Mouse (Mus musculus): Measurements from ENCODE around the gene Fam25c. TPM values are rescaled to one million over a fixed set of nuclear protein-coding genes. Genes with fewer than 3 reads are reported as not detected.

Fam25c gene
- polyA plus RNA-seq, 1 experiment from 2014 or later = not detected

GRCm38 (mm10) chr14:34348301-34348700, 6.9 kb downstream of the Fam25c start:
- H3K4me1 ChIP-seq = no peaks in the 10 kb centered on the region
- no peaks in the 10 kb centered on the region for H3K27me3 ChIP-seq (replicated peaks)
- H3K4me2 ChIP-seq = no peak overlapping the region
- WGBS = 71% methylated on average over 7 of the region's 7 CpGs
- no peaks in the 10 kb centered on the region for H3K9me3 ChIP-seq
- H3K4me3 ChIP-seq = no peak overlapping the region
- no peak overlapping the region for H3K27ac ChIP-seq (replicated peaks)
- H3K36me3 ChIP-seq = peaks cover 12% of the 10 kb centered on the region
- no peak overlapping the region for H3K9ac ChIP-seq
- ATAC-seq (ENCODE audit: extremely low read depth, insufficient number of reproducible peaks, low FRiP score, low TSS enrichment) = no peak

GRCm38 (mm10) chr14:34347084-34347483, 8.1 kb downstream of the Fam25c start:
- no peaks in the 10 kb centered on the region for H3K9me3 ChIP-seq
- H3K9ac ChIP-seq = no peak overlapping the region
- H3K4me2 ChIP-seq = no peak overlapping the region
- peaks cover 24% of the 10 kb centered on the region for H3K36me3 ChIP-seq
- H3K4me3 ChIP-seq = no peak overlapping the region
- 91% methylated on average over 5 of the region's 5 CpGs for WGBS
- H3K27me3 ChIP-seq (replicated peaks) = no peaks in the 10 kb centered on the region
- no peak overlapping the region for H3K27ac ChIP-seq (replicated peaks)
- no peak for ATAC-seq (ENCODE audit: extremely low read depth, insufficient number of reproducible peaks, low FRiP score, low TSS enrichment)
- no peaks in the 10 kb centered on the region for H3K4me1 ChIP-seq

GRCm38 (mm10) chr14:34345771-34346566, 9.3 kb downstream of the Fam25c start:
- Histone ChIP-seq H3K9me3 (no peaks in the 10 kb centered on the region), H3K4me2 (no peak overlapping the region), H3K9ac (no peak overlapping the region), H3K4me3 (no peak overlapping the region), H3K27me3 (replicated peaks) (no peaks in the 10 kb centered on the region), H3K4me1 (no peaks in the 10 kb centered on the region), H3K36me3 (peaks cover 35% of the 10 kb centered on the region), H3K27ac (replicated peaks) (no peak overlapping the region)
- WGBS = 55% methylated on average over 12 of the region's 12 CpGs
- no peak for ATAC-seq (ENCODE audit: extremely low read depth, insufficient number of reproducible peaks, low FRiP score, low TSS enrichment)

GRCm38 (mm10) chr14:34344361-34344760, 10.9 kb downstream of the Fam25c start:
- ATAC-seq (ENCODE audit: extremely low read depth, insufficient number of reproducible peaks, low FRiP score, low TSS enrichment) = no peak
- no peaks in the 10 kb centered on the region for H3K4me1 ChIP-seq
- peaks cover 49% of the 10 kb centered on the region for H3K36me3 ChIP-seq
- no peak overlapping the region for H3K27ac ChIP-seq (replicated peaks)
- H3K4me2 ChIP-seq = no peak overlapping the region
- H3K9me3 ChIP-seq = no peaks in the 10 kb centered on the region
- 85% methylated on average over 5 of the region's 5 CpGs for WGBS
- H3K9ac ChIP-seq = no peak overlapping the region
- no peak overlapping the region for H3K4me3 ChIP-seq
- H3K27me3 ChIP-seq (replicated peaks) = no peaks in the 10 kb centered on the region

GRCm38 (mm10) chr14:34343078-34343477, 12.2 kb downstream of the Fam25c start:
- Histone ChIP-seq H3K36me3 (peaks cover 61% of the 10 kb centered on the region), H3K27ac (replicated peaks) (no peak overlapping the region), H3K4me1 (no peaks in the 10 kb centered on the region), H3K4me3 (no peak overlapping the region), H3K27me3 (replicated peaks) (no peaks in the 10 kb centered on the region), H3K9me3 (no peaks in the 10 kb centered on the region), H3K9ac (no peak overlapping the region), H3K4me2 (no peak overlapping the region)
- WGBS = 77% methylated on average over 4 of the region's 4 CpGs
- no peak for ATAC-seq (ENCODE audit: extremely low read depth, insufficient number of reproducible peaks, low FRiP score, low TSS enrichment)

GRCm38 (mm10) chr14:34341993-34342392, 13.2 kb downstream of the Fam25c start:
- Histone ChIP-seq H3K9ac (no peak overlapping the region), H3K36me3 (peaks cover 72% of the 10 kb centered on the region), H3K4me2 (no peak overlapping the region), H3K4me1 (no peaks in the 10 kb centered on the region), H3K27me3 (replicated peaks) (no peaks in the 10 kb centered on the region), H3K9me3 (no peaks in the 10 kb centered on the region), H3K27ac (replicated peaks) (no peak overlapping the region), H3K4me3 (no peak overlapping the region)
- WGBS = 82% methylated on average over 4 of the region's 4 CpGs
- no peak for ATAC-seq (ENCODE audit: extremely low read depth, insufficient number of reproducible peaks, low FRiP score, low TSS enrichment)

GRCm38 (mm10) chr14:34339446-34339845, 15.8 kb downstream of the Fam25c start:
- H3K27me3 ChIP-seq (replicated peaks) = no peaks in the 10 kb centered on the region
- H3K4me2 ChIP-seq = no peak overlapping the region
- no peak overlapping the region for H3K4me3 ChIP-seq
- no peak overlapping the region for H3K9ac ChIP-seq
- 71% methylated on average over 1 of the region's 1 CpGs for WGBS
- no peak overlapping the region for H3K27ac ChIP-seq (replicated peaks)
- no peaks in the 10 kb centered on the region for H3K4me1 ChIP-seq
- ATAC-seq (ENCODE audit: extremely low read depth, insufficient number of reproducible peaks, low FRiP score, low TSS enrichment) = no peak
- H3K9me3 ChIP-seq = no peaks in the 10 kb centered on the region
- H3K36me3 ChIP-seq = peaks cover 95% of the 10 kb centered on the region

GRCm38 (mm10) chr14:34332476-34332875, 22.8 kb downstream of the Fam25c start:
- H3K4me3 ChIP-seq = no peak overlapping the region
- H3K4me2 ChIP-seq = no peak overlapping the region
- H3K27ac ChIP-seq (replicated peaks) = no peak overlapping the region
- 84% methylated on average over 5 of the region's 5 CpGs for WGBS
- H3K36me3 ChIP-seq = peaks cover 94% of the 10 kb centered on the region
- no peaks in the 10 kb centered on the region for H3K27me3 ChIP-seq (replicated peaks)
- ATAC-seq (ENCODE audit: extremely low read depth, insufficient number of reproducible peaks, low FRiP score, low TSS enrichment) = no peak
- H3K9me3 ChIP-seq = no peaks in the 10 kb centered on the region
- no peaks in the 10 kb centered on the region for H3K4me1 ChIP-seq
- H3K9ac ChIP-seq = no peak overlapping the region

GRCm38 (mm10) chr14:34331886-34332285, 23.3 kb downstream of the Fam25c start:
- WGBS = 85% methylated on average over 3 of the region's 3 CpGs
- peaks cover 91% of the 10 kb centered on the region for H3K36me3 ChIP-seq
- no peaks in the 10 kb centered on the region for H3K4me1 ChIP-seq
- H3K27me3 ChIP-seq (replicated peaks) = no peaks in the 10 kb centered on the region
- no peak overlapping the region for H3K4me2 ChIP-seq
- no peak overlapping the region for H3K9ac ChIP-seq
- no peak overlapping the region for H3K27ac ChIP-seq (replicated peaks)
- H3K9me3 ChIP-seq = no peaks in the 10 kb centered on the region
- no peak for ATAC-seq (ENCODE audit: extremely low read depth, insufficient number of reproducible peaks, low FRiP score, low TSS enrichment)
- no peak overlapping the region for H3K4me3 ChIP-seq

- Histone ChIP-seq H3K27ac (replicated peaks) (no peak overlapping the region), H3K36me3 (peaks cover 90% of the 10 kb centered on the region), H3K4me2 (no peak overlapping the region), H3K4me1 (no peaks in the 10 kb centered on the region), H3K9ac (no peak overlapping the region), H3K27me3 (replicated peaks) (no peaks in the 10 kb centered on the region), H3K9me3 (no peaks in the 10 kb centered on the region), H3K4me3 (no peak overlapping the region)
- 89% methylated on average over 9 of the region's 9 CpGs for WGBS
- ATAC-seq (ENCODE audit: extremely low read depth, insufficient number of reproducible peaks, low FRiP score, low TSS enrichment) = no peak
Measured at GRCm38 (mm10) chr14:34330657-34331158, 24.5 kb downstream of the Fam25c start.

GRCm38 (mm10) chr14:34327618-34328017, 27.6 kb downstream of the Fam25c start:
- H3K4me1 ChIP-seq = no peaks in the 10 kb centered on the region
- no peaks in the 10 kb centered on the region for H3K27me3 ChIP-seq (replicated peaks)
- peaks cover 87% of the 10 kb centered on the region for H3K36me3 ChIP-seq
- H3K4me3 ChIP-seq = no peak overlapping the region
- no peak overlapping the region for H3K9ac ChIP-seq
- 70% methylated on average over 1 of the region's 1 CpGs for whole genome bisulfite sequencing
- H3K27ac ChIP-seq (replicated peaks) = no peak overlapping the region
- no peak overlapping the region for H3K4me2 ChIP-seq
- H3K9me3 ChIP-seq = no peaks in the 10 kb centered on the region
- no peak for ATAC-seq (ENCODE audit: extremely low read depth, insufficient number of reproducible peaks, low FRiP score, low TSS enrichment)

- H3K27ac ChIP-seq (replicated peaks) = no peak overlapping the region
- WGBS = 65% methylated on average over 3 of the region's 3 CpGs
Measured at GRCm38 (mm10) chr14:34326606-34327005, 28.6 kb downstream of the Fam25c start.

More at GRCm38 (mm10) chr14:34326606-34327005, 28.6 kb downstream of the Fam25c start:
- Histone ChIP-seq H3K27me3 (replicated peaks) (no peaks in the 10 kb centered on the region), H3K4me3 (no peak overlapping the region), H3K9ac (no peak overlapping the region), H3K36me3 (peaks cover 82% of the 10 kb centered on the region), H3K4me2 (no peak overlapping the region), H3K4me1 (no peaks in the 10 kb centered on the region), H3K9me3 (no peaks in the 10 kb centered on the region)
- no peak for ATAC-seq (ENCODE audit: extremely low read depth, insufficient number of reproducible peaks, low FRiP score, low TSS enrichment)

All from heart, embryonic 13.5 days (tissue).